Mouse (Mus musculus): Measurements from ENCODE around the gene Gm525. TPM values are rescaled to one million over a fixed set of nuclear protein-coding genes. Genes with fewer than 3 reads are reported as not detected.
"Not testable (repeated sequence)": the region's sequence is repeated elsewhere in the genome, so short reads cannot be mapped to it uniquely, and the experiment has no call there.

Gm525 gene
- total RNA-seq, 2 experiments from 2014 or later = not detected

- DNase-seq = no peak
Measured at GRCm38 (mm10) chr11:89061362-89061761, 12.3 kb upstream of the Gm525 start.

GRCm38 (mm10) chr11:89064312-89064711, 9.3 kb upstream of the Gm525 start:
- DNase-seq = no peak

GRCm38 (mm10) chr11:89065297-89065696, 8.3 kb upstream of the Gm525 start:
- DNase-seq = no peak

- DNase-seq = no peak
Measured at GRCm38 (mm10) chr11:89066126-89066525, 7.5 kb upstream of the Gm525 start.

DNA sequence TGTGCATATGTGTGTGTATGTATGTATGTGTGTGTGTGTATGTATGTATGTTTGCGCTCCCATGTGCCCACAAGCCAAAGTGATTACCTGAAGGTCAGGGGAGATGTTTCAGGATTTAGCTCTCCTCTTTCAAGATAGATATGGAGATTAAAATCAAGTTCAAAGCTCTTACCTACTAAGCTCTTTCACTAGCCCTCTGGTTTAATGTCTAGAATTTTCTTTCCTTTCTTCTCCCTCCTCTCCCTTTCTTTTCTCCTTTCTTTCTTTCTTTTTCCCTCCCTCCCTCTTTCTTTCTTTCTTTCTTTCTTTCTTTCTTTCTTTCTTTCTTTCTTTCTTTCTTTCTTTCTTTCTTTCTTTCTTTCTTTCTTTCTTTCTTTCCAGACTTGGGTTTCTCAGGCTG, 6.9 kb upstream of the Gm525 start, which contains the start of gene Dgke:
Gene Dgke, minus strand, starts transcription at position 101 of the 400 bp plus-strand sequence.
- DNase-seq = no peak

- DNase-seq = no peak
Measured at GRCm38 (mm10) chr11:89067301-89067822, 6.3 kb upstream of the Gm525 start.

DNA sequence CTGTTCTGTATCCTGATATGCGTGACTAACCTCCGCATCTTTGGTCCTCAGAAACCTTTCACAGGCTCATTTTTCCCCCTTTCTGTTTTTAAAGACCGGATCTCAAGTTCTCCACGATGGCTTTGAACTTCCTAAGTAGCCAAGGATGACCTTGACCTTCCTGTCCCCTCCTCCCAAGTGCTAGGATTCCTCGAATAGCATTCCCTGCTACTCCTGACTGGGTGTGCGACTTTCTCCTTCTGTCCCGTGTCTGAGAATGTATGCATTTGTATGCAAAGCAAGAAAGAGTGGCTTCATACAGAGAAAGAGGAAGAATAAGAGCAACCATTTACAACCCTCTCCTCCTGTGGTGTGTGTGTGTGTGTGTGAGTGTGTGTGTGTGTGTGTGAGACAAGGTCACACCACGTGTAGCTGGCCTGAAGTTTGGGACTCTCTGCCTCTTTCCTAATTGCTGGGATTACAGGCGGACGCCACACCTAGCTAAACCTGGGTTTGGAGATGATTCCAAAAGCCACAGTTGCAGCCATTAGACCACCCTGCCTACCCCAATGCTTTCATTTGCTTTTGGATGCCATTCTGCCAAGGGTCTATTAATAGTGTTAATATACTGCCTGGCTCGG, 5.7 kb upstream of the Gm525 start:
- no peak for DNase-seq

DNA sequence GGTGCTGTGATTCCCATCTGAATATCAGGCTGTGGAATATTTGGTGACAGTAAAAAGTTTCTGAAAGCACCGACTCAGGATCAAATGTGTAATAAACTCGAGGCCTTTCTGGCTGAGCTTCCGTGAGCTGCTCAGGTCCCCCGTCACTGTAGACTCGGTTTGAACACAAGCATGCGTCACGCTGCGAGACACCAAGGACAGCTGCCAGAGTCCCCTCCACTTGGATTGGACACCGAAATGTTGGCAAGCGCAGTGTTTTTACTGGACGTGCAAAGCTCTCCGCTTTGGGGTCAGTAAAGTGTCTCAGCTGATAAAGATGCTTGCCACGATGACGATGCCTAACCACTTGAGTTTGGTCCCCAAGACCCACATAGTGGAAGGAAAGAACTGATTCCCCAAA, 5.0 kb upstream of the Gm525 start:
- DNase-seq = peak; percentile 75 to 84

DNA sequence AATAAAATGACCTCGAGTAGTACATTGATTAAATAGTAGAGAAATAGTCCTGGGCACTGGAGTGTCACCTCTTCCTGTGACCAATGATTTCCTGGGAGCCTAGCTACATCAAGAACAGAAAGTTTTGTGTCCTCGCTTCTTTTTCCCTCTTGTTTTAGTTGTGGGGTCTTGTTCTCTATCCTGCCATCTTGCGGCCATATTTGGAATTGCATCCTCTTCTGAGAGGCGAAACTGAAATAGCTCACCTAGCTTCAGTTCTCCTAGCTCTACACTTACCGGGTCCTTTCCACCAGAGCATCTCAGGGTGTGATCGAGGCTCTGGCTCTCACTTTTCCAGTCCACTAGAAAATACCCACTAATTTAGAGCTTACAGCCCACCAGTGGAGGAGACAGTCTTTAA, 4.3 kb upstream of the Gm525 start:
- peak; percentile 49 to 64 for DNase-seq

GRCm38 (mm10) chr11:89071522-89071921, 2.1 kb upstream of the Gm525 start:
- DNase-seq = no peak

GRCm38 (mm10) chr11:89074783-89075413, 1.3 kb downstream of the Gm525 start:
- DNase-seq = no peak

DNA sequence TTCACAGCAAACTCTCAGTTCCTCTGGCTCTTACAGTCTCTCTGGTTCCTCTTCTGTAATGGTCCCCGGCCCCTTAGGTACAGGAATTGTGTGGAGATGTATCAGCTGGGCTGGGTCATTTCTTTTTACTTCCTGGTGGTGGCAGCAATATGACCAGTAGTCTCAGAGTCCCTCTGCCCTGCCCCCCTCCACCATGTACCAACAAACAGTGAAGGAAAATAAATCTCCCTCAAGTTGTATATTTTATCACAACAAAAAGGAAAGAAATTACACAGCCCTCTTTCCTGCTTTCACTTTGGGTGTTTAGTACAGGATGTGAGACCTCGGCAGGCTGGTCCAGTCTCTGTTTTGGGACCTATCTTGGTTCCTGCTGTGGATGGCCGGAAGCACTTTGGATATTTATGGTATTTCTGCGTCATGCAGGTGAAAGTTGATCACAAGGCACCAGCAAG, 2.8 kb downstream of the Gm525 start:
- peak; percentile 36 to 54 for DNase-seq

- peak in 1 of 2 experiments; percentile 49 for DNase-seq
Measured at GRCm38 (mm10) chr11:89077601-89078000, 4.0 kb downstream of the Gm525 start.

DNA sequence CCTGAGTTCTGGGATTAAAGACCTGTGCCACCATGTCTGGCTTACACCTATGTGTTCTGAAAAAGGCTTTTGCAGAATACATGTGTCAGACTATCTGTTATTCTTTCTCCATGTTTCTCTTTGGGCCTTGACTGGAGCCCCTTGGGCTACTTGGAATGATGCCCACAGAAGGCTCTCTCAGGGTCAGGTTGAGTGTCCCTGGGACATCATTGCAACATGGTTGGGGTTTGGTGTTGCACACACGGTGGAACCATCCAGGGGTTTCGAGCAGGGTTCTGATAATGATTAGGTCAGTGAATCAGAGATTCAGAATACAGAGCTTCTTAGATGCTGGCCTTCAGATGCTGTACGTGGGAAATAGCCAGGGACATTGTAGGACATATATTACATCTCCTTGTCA, 4.7 kb downstream of the Gm525 start:
- DNase-seq = peak in 1 of 2 experiments; percentile 69

GRCm38 (mm10) chr11:89078996-89079680, 5.5 kb downstream of the Gm525 start:
- DNase-seq = no peak

DNA sequence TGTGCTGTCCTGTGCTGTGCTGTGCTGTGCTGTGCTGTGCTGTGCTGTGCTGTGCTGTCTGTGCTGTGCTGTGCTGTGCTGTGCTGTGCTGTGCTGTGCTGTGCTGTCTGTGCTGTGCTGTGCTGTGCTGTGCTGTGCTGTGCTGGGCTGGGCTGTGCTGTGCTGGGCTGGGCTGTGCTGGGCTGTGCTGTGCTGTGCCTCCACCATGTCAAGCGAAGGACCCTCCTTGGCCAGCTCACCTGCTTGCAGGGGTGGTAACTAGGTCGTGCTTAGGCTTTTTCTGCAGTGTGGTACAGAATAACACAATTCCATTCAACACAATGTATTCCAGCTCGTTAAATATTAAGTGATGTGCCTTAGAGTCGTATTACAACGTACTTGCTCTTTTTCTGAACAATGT, 8.3 kb downstream of the Gm525 start:
- DNase-seq = not testable (repeated sequence)

DNA sequence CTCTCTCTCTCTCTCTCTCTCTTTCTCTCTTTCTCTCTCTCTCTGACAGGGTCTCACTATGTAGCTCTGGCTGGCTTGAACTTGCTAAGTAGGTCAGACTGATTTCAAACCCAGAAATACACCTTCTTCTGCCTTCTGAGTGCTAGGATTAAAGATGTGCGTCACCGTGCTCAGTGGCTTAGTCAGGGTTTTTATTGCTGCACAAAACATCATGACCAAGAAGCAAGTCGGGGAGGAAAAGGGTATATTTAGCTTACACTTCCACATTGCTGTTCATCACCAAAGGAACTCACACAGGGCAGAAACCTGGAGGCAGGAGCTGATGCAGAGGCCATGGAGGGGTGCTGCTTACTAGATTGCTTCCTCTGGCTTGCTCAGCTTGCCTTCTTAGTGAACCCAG, 9.1 kb downstream of the Gm525 start:
- DNase-seq = not testable (repeated sequence)

- peak; percentile 51 to 71 for DNase-seq
Measured at GRCm38 (mm10) chr11:89084601-89085000, 11.0 kb downstream of the Gm525 start.

GRCm38 (mm10) chr11:89086208-89086809, 12.7 kb downstream of the Gm525 start:
- no peak for DNase-seq

- no peak for DNase-seq
Measured at GRCm38 (mm10) chr11:89088754-89089153, 15.1 kb downstream of the Gm525 start.

GRCm38 (mm10) chr11:89090359-89090758, 16.7 kb downstream of the Gm525 start:
- DNase-seq = not testable (repeated sequence)

DNA sequence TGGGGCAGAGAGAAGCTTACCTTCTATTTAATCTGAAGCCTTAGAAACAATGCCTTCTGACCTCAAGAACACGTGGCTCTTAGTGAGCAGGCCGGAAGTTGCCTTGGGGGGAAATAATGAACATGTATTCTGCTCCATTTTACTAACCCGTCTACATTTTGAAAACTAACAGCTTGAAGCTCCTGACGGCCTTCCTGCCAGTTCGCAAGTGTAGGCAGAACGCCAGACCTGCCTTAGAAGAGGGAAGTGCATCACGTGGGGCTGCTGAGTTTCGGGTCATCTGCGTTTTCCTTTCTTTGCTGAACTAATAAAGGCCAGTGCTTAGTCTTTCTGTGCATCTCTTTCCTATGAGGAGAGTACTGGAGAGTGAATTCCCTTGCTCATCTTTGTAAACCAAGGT, 19.1 kb downstream of the Gm525 start:
- DNase-seq = peak; percentile 33 to 60

GRCm38 (mm10) chr11:89095306-89095705, 21.7 kb downstream of the Gm525 start:
- no peak for DNase-seq

All from adrenal gland, postnatal 36 days (tissue).